Mouse (Mus musculus): Measurements from ENCODE around the gene Rassf3. TPM values are rescaled to one million over a fixed set of nuclear protein-coding genes. Genes with fewer than 3 reads are reported as not detected.

Rassf3 gene
- polyA plus RNA-seq, 1 experiment from 2014 or later = 16.4 TPM

GRCm38 (mm10) chr10:121429089-121429488 is 47.1 kb downstream of the Rassf3 start:
- Histone ChIP-seq H3K4me1 (ENCODE audit: insufficient read depth) (peaks cover 74% of the 10 kb centered on the region), H3K9ac (replicated peaks) (no peak overlapping the region), H3K36me3 (replicated peaks; ENCODE audit: insufficient read depth, low read length) (no peaks in the 10 kb centered on the region; the same call in 1 of the 2 replicates), H3K9me3 (ENCODE audit: low read length) (no peaks in the 10 kb centered on the region), H3K27ac (ENCODE audit: low read depth) (peak overlapping the region; percentile 56), H3K4me2 (ENCODE audit: low read depth, low read length) (peak overlapping the region; percentile 62; the same call in 1 of the 2 replicates), H3K27me3 (ENCODE audit: insufficient read depth, low read length) (no peaks in the 10 kb centered on the region), H3K4me3 (ENCODE audit: low read depth, low read length) (no peak overlapping the region)
- WGBS (ENCODE audit: insufficient replicate concordance) = 18% methylated on average over 2 of the region's 2 CpGs
- TF ChIP-seq EP300 (IDR thresholded peaks at IDR 0.05; ENCODE audit: low read depth) = peak; percentile 33; the same call in 1 of the 2 replicates
- TF ChIP-seq CTCF (IDR thresholded peaks at IDR 0.05; ENCODE audit: low read depth) = no peak
- ATAC-seq (peak; percentile 23), DNase-seq (no peak)

- no peak for DNase-seq
- 80% methylated on average over 15 of the region's 15 CpGs for WGBS (ENCODE audit: insufficient replicate concordance)
Measured at GRCm38 (mm10) chr10:121428011-121428711, 48.0 kb downstream of the Rassf3 start.

GRCm38 (mm10) chr10:121427136-121427535 is 49.0 kb downstream of the Rassf3 start:
- Histone ChIP-seq H3K4me2 (ENCODE audit: low read depth, low read length) (peak overlapping the region; percentile 26; the same call in 1 of the 2 replicates), H3K4me3 (ENCODE audit: low read depth, low read length) (no peak overlapping the region), H3K36me3 (replicated peaks; ENCODE audit: insufficient read depth, low read length) (no peaks in the 10 kb centered on the region; the same call in 1 of the 2 replicates), H3K9me3 (ENCODE audit: low read length) (no peaks in the 10 kb centered on the region), H3K27ac (ENCODE audit: low read depth) (peak overlapping the region; percentile 72), H3K9ac (replicated peaks) (no peak overlapping the region), H3K27me3 (ENCODE audit: insufficient read depth, low read length) (no peaks in the 10 kb centered on the region), H3K4me1 (ENCODE audit: insufficient read depth) (peaks cover 65% of the 10 kb centered on the region)
- ATAC-seq (0 out of 2 replicates have a peak, but pooled peaks have one; percentile 11), DNase-seq (peak; percentile 76)
- TF ChIP-seq CTCF (IDR thresholded peaks at IDR 0.05; ENCODE audit: low read depth) = peak; percentile 79
- TF ChIP-seq EP300 (IDR thresholded peaks at IDR 0.05; ENCODE audit: low read depth) = no peak
- 58% methylated on average over 5 of the region's 5 CpGs for WGBS (ENCODE audit: insufficient replicate concordance)

More at GRCm38 (mm10) chr10:121428011-121428711, 48.0 kb downstream of the Rassf3 start:
- TF ChIP-seq EP300 (IDR thresholded peaks at IDR 0.05; ENCODE audit: low read depth) (no peak), CTCF (IDR thresholded peaks at IDR 0.05; ENCODE audit: low read depth) (no peak)
- Histone ChIP-seq H3K36me3 (replicated peaks; ENCODE audit: insufficient read depth, low read length) (no peaks in the 10 kb centered on the region; the same call in 1 of the 2 replicates), H3K27me3 (ENCODE audit: insufficient read depth, low read length) (no peaks in the 10 kb centered on the region), H3K9me3 (ENCODE audit: low read length) (no peaks in the 10 kb centered on the region), H3K4me2 (ENCODE audit: low read depth, low read length) (no peak overlapping the region), H3K4me3 (ENCODE audit: low read depth, low read length) (no peak overlapping the region), H3K27ac (ENCODE audit: low read depth) (peak overlapping the region; percentile 56; the same call in 1 of the 2 replicates), H3K4me1 (ENCODE audit: insufficient read depth) (peaks cover 75% of the 10 kb centered on the region), H3K9ac (replicated peaks) (no peak overlapping the region)
- ATAC-seq = peak; percentile 26; the same call in 1 of the 2 replicates

- no peaks in the 10 kb centered on the region; the same call in 1 of the 2 replicates for H3K36me3 ChIP-seq (replicated peaks; ENCODE audit: insufficient read depth, low read length)
- DNase-seq = peak; percentile 52
- H3K4me3 ChIP-seq (ENCODE audit: low read depth, low read length) = no peak overlapping the region
- no peaks in the 10 kb centered on the region for H3K9me3 ChIP-seq (ENCODE audit: low read length)
- H3K9ac ChIP-seq (replicated peaks) = no peak overlapping the region
- ATAC-seq = no peak
- H3K4me1 ChIP-seq (ENCODE audit: insufficient read depth) = peaks cover 59% of the 10 kb centered on the region
- H3K27me3 ChIP-seq (ENCODE audit: insufficient read depth, low read length) = no peaks in the 10 kb centered on the region
- H3K4me2 ChIP-seq (ENCODE audit: low read depth, low read length) = peak overlapping the region; percentile 26; the same call in 1 of the 2 replicates
- peak overlapping the region; percentile 72 for H3K27ac ChIP-seq (ENCODE audit: low read depth)
- TF ChIP-seq EP300 (IDR thresholded peaks at IDR 0.05; ENCODE audit: low read depth) = no peak
- no peak for TF ChIP-seq CTCF (IDR thresholded peaks at IDR 0.05; ENCODE audit: low read depth)
- 21% methylated on average over 5 of the region's 5 CpGs for WGBS (ENCODE audit: insufficient replicate concordance)
Measured at GRCm38 (mm10) chr10:121426458-121427070, 49.6 kb downstream of the Rassf3 start.

GRCm38 (mm10) chr10:121425506-121426025 is 50.6 kb downstream of the Rassf3 start:
- 61% methylated on average over 14 of the region's 14 CpGs for WGBS (ENCODE audit: insufficient replicate concordance)
- H3K4me2 ChIP-seq (ENCODE audit: low read depth, low read length) = no peak overlapping the region
- H3K9me3 ChIP-seq (ENCODE audit: low read length) = no peaks in the 10 kb centered on the region
- H3K36me3 ChIP-seq (replicated peaks; ENCODE audit: insufficient read depth, low read length) = no peaks in the 10 kb centered on the region; the same call in 1 of the 2 replicates
- H3K9ac ChIP-seq (replicated peaks) = no peak overlapping the region
- H3K27ac ChIP-seq (ENCODE audit: low read depth) = no peak overlapping the region
- peaks cover 50% of the 10 kb centered on the region for H3K4me1 ChIP-seq (ENCODE audit: insufficient read depth)
- DNase-seq = no peak
- H3K4me3 ChIP-seq (ENCODE audit: low read depth, low read length) = no peak overlapping the region
- no peak for TF ChIP-seq CTCF (IDR thresholded peaks at IDR 0.05; ENCODE audit: low read depth)
- TF ChIP-seq EP300 (IDR thresholded peaks at IDR 0.05; ENCODE audit: low read depth) = no peak
- no peaks in the 10 kb centered on the region for H3K27me3 ChIP-seq (ENCODE audit: insufficient read depth, low read length)
- no peak for ATAC-seq

GRCm38 (mm10) chr10:121425079-121425478 is 51.1 kb downstream of the Rassf3 start:
- Histone ChIP-seq H3K9me3 (ENCODE audit: low read length) (no peaks in the 10 kb centered on the region), H3K36me3 (replicated peaks; ENCODE audit: insufficient read depth, low read length) (no peaks in the 10 kb centered on the region; the same call in 1 of the 2 replicates), H3K27ac (ENCODE audit: low read depth) (no peak overlapping the region), H3K4me1 (ENCODE audit: insufficient read depth) (peaks cover 49% of the 10 kb centered on the region), H3K4me2 (ENCODE audit: low read depth, low read length) (no peak overlapping the region), H3K4me3 (ENCODE audit: low read depth, low read length) (no peak overlapping the region), H3K9ac (replicated peaks) (no peak overlapping the region; the same call in 1 of the 2 replicates), H3K27me3 (ENCODE audit: insufficient read depth, low read length) (no peaks in the 10 kb centered on the region)
- DNase-seq (no peak), ATAC-seq (no peak)
- WGBS (ENCODE audit: insufficient replicate concordance) = 75% methylated on average over 5 of the region's 5 CpGs
- no peak for TF ChIP-seq EP300 (IDR thresholded peaks at IDR 0.05; ENCODE audit: low read depth)
- TF ChIP-seq CTCF (IDR thresholded peaks at IDR 0.05; ENCODE audit: low read depth) = no peak
